ENCODE assay signal across 9 mouse cellular contexts in genomic region chr8:87943651-87944091, GRCm38 (mm10). TPM values are rescaled to one million over a fixed set of nuclear protein-coding genes. Genes with fewer than 3 reads are reported as not detected.
DNase-seq lines count a peak whose midpoint lies in the region; ATAC-seq and TF ChIP-seq lines count a peak whose summit lies in the region.
"Had no signal": no experiment of that assay in that cellular context is flagged by ENCODE, and none has a peak within 500 bp of the region (broad histone marks: within the 10 kb centered on the region; RNA-seq: fewer than 3 reads in every experiment).

No protein-coding gene starts in this region.

- peak overlapping the region; percentile 70 for H3K9ac ChIP-seq in hindbrain, embryonic 16.5 days (ENCODE audit: low read depth, low read length)

- TF ChIP-seq POLR2A in thymus, adult 2 months (IDR thresholded peaks at IDR 0.05; ENCODE audit: control insufficient read depth, extremely low read depth, insufficient read depth, low read length, poor library complexity), result no peak

- peak; percentile 19 for DNase-seq in gastrocnemius, postnatal 25 days
- DNase-seq in gastrocnemius, postnatal 14 days, result no peak
- DNase-seq in thymus, postnatal 4 days, result peak; percentile 10
- no peak for DNase-seq in thymus, postnatal 25 days
- peak; percentile 59 for DNase-seq in neural tube, embryonic 10.5 days (ENCODE audit: extremely low spot score, low spot score)
- no peak for DNase-seq in layer of hippocampus, adult 11-12 months (ENCODE audit: low spot score)
- DNase-seq in thymus, adult 2 months, result no peak

- H3K9me3 ChIP-seq in hindbrain, embryonic 16.5 days (ENCODE audit: control insufficient read depth, low read length), result no peaks in the 10 kb centered on the region

- intact Hi-C loops in gastrocnemius, postnatal 14 days (cut with DNase I; ENCODE audit: low total_unique reads), result no loop called here

- 5% methylated on average over 42 of the region's 42 CpGs for WGBS in hindbrain, embryonic 16.5 days
- WGBS in thymus, adult 2 months, result 20% methylated on average over 42 of the region's 42 CpGs

- H3K27me3 ChIP-seq in hindbrain, embryonic 16.5 days (replicated peaks; ENCODE audit: control insufficient read depth, insufficient read depth, low read length), result no peaks in the 10 kb centered on the region
- no peaks in the 10 kb centered on the region for H3K27me3 ChIP-seq in thymus, adult 2 months (ENCODE audit: control insufficient read depth, insufficient read depth, low read length)

- ATAC-seq in hindbrain, embryonic 16.5 days, result peak; percentile 43

- H3K27ac ChIP-seq in hindbrain, embryonic 16.5 days (ENCODE audit: low read depth, low read length), result no peak overlapping the region
- no peak overlapping the region for H3K27ac ChIP-seq in thymus, adult 2 months (ENCODE audit: control insufficient read depth, insufficient read depth, low read length)

- peak overlapping the region; percentile 44 for H3K4me3 ChIP-seq in hindbrain, embryonic 16.5 days (ENCODE audit: low read length)
- no peak overlapping the region for H3K4me3 ChIP-seq in thymus, adult 2 months (ENCODE audit: control insufficient read depth, insufficient read depth, low read length)
- H3K4me3 ChIP-seq: erythroblast, embryonic 14.5 days had no signal

- no peak for TF ChIP-seq CTCF in thymus, adult 2 months (IDR thresholded peaks at IDR 0.05; ENCODE audit: borderline replicate concordance, control insufficient read depth, extremely low read depth, insufficient read depth, low read length, poor library complexity)

- H3K4me1 ChIP-seq in hindbrain, embryonic 16.5 days (ENCODE audit: control insufficient read depth, insufficient read depth, low read depth, low read length), result peaks cover 28% of the 10 kb centered on the region
- H3K4me1 ChIP-seq in thymus, adult 2 months (replicated peaks; ENCODE audit: control insufficient read depth, insufficient read depth, low read length), result no peaks in the 10 kb centered on the region

- H3K36me3 ChIP-seq in hindbrain, embryonic 16.5 days (ENCODE audit: control insufficient read depth, insufficient read depth, low read length), result no peaks in the 10 kb centered on the region
- H3K36me3 ChIP-seq in thymus, adult 2 months (ENCODE audit: control insufficient read depth, insufficient read depth, low read length), result no peaks in the 10 kb centered on the region

- H3K4me2 ChIP-seq in hindbrain, embryonic 16.5 days (ENCODE audit: low read length), result peak overlapping the region; percentile 88

RNA-seq across cellular contexts. Expression of gene Zfp423, which starts 15.7 kb away (rescaled TPM):
- 10 to 100 TPM; 15.6 to 16.4 TPM for total RNA-seq in gastrocnemius, postnatal 25 days (2021)
- total RNA-seq in gastrocnemius, postnatal 14 days (2021), result 10 to 100 TPM; 15.7 to 15.9 TPM
- 21.6 and 26.4 TPM in 2 replicates for polyA plus RNA-seq in hindbrain, embryonic 16.5 days (2015; fragmentation: Nextera tagmentation; extraction: Ambion mirVana)
- polyA plus RNA-seq in thymus, adult 2 months (2012; rRNA removed), result 2.5 and 2.7 TPM in 2 replicates
- polyA plus RNA-seq: erythroblast, embryonic 14.5 days had no signal

Comparison
In these comparisons a context has a peak if more than half of its experiments do, and no peak if none do; other contexts are left out.
1. DNase-seq: peak in gastrocnemius, postnatal 25 days (single experiment), thymus, postnatal 4 days (single experiment) and neural tube, embryonic 10.5 days (single experiment); none in gastrocnemius, postnatal 14 days (single experiment), thymus, postnatal 25 days (single experiment), layer of hippocampus, adult 11-12 months (single experiment) and thymus, adult 2 months (single experiment).